8 mouse cellular contexts compared by ENCODE assay signal in the genomic region with DNA sequence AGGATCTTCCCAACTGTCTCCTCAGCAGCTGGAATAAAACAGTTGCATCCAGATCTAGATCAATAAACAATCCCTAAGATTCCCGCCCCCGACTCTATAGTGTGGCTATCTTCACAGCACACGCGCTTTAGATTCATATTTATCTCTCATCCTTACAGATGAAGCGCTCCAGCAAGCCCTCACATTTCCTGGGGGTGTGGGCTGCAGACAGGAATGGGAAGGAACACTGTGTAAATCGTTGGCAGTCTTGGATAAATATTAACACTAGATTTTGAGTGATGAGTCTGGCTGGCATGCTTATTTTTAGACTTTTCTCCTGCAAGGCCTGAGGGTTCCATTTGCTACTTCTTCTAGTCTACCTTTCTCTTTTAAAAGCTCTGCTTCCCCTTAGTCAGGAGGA. TPM values are rescaled to one million over a fixed set of nuclear protein-coding genes. Genes with fewer than 3 reads are reported as not detected.
DNase-seq lines count a peak whose midpoint lies in the region; ATAC-seq lines count a peak whose summit lies in the region.

No protein-coding gene starts in this region.

- WGBS in intestine, embryonic 14.5 days, result 6% methylated on average over 6 of the region's 6 CpGs
- 5% methylated on average over 6 of the region's 6 CpGs for WGBS in liver, embryonic 15.5 days (ENCODE audit: insufficient replicate concordance)

- H3K4me2 ChIP-seq in intestine, embryonic 14.5 days (ENCODE audit: low read length), result peak overlapping the region; percentile 52
- H3K4me2 ChIP-seq in liver, embryonic 15.5 days, result peak overlapping the region; percentile 95

- peak overlapping the region; percentile 80 for H3K4me3 ChIP-seq in intestine, embryonic 14.5 days (ENCODE audit: low read depth, low read length)
- H3K4me3 ChIP-seq in liver, embryonic 15.5 days (replicated peaks), result peak overlapping the region; percentile 88

- no peak for ATAC-seq in intestine, embryonic 14.5 days (replicated peaks; ENCODE audit: low FRiP score, low TSS enrichment, low read depth)
- ATAC-seq in liver, embryonic 15.5 days (ENCODE audit: insufficient read depth), result no peak
- no peak for ATAC-seq in megakaryocyte progenitor cell, adult 5-6 weeks (replicated peaks; ENCODE audit: poor library complexity)
- no peak for ATAC-seq in CD4-positive, CD25-positive, alpha-beta regulatory T cell, adult 4 months

- H3K36me3 ChIP-seq in intestine, embryonic 14.5 days (ENCODE audit: control insufficient read depth, insufficient read depth, low read length), result peaks cover 18% of the 10 kb centered on the region
- peaks cover 28% of the 10 kb centered on the region for H3K36me3 ChIP-seq in liver, embryonic 15.5 days (replicated peaks)

- DNase-seq in embryo, embryonic 11 days, result peak; percentile 22
- no peak for DNase-seq in embryo, embryonic 9.5 days (ENCODE audit: extremely low spot score)
- DNase-seq in c-Kit-positive CD71-positive TER-119-positive erythroid progenitor cells, embryonic 14.5 days (ENCODE audit: low spot score), result peak; percentile 45
- no peak for DNase-seq in intestine, embryonic 14.5 days (ENCODE audit: low spot score)
- DNase-seq in MN1 (ENCODE audit: low spot score), result no peak

- H3K27me3 ChIP-seq in intestine, embryonic 14.5 days (replicated peaks; ENCODE audit: control insufficient read depth, insufficient read depth, low read length), result no peaks in the 10 kb centered on the region
- H3K27me3 ChIP-seq in liver, embryonic 15.5 days, result no peaks in the 10 kb centered on the region

- peak overlapping the region; percentile 36; the same call in 1 of the 2 replicates for H3K9ac ChIP-seq in intestine, embryonic 14.5 days (ENCODE audit: low read length)
- H3K9ac ChIP-seq in liver, embryonic 15.5 days, result peak overlapping the region; percentile 89

- H3K4me1 ChIP-seq in intestine, embryonic 14.5 days (replicated peaks; ENCODE audit: control insufficient read depth, insufficient read depth, low read length), result peaks cover 18% of the 10 kb centered on the region; the same call in 1 of the 2 replicates
- H3K4me1 ChIP-seq in liver, embryonic 15.5 days (replicated peaks), result peaks cover 75% of the 10 kb centered on the region

- H3K9me3 ChIP-seq in intestine, embryonic 14.5 days (ENCODE audit: control insufficient read depth, low read length), result no peaks in the 10 kb centered on the region
- no peaks in the 10 kb centered on the region for H3K9me3 ChIP-seq in liver, embryonic 15.5 days (replicated peaks)

- 0 out of 2 replicates have a peak overlapping the region, but pooled peaks have one; percentile 43 for H3K27ac ChIP-seq in intestine, embryonic 14.5 days (ENCODE audit: low read depth)
- H3K27ac ChIP-seq in liver, embryonic 15.5 days (replicated peaks), result peak overlapping the region; percentile 86

RNA-seq across cellular contexts. Expression of a gene that starts 1.6 kb away (rescaled TPM):
- polyA plus RNA-seq in intestine, embryonic 14.5 days (2014; fragmentation: Nextera tagmentation; extraction: Ambion mirVana), result 518 and 523 TPM in 2 replicates
- 354 and 355 TPM in 2 replicates for polyA plus RNA-seq in liver, embryonic 15.5 days (2015; fragmentation: Nextera tagmentation; extraction: Ambion mirVana)
- 292 and 298 TPM in 2 replicates for total RNA-seq in megakaryocyte progenitor cell, adult 5-6 weeks (2015)
- total RNA-seq in megakaryocyte progenitor cell, adult 5-6 weeks (2017), result 334 and 393 TPM in 2 replicates
- polyA plus RNA-seq in CD4-positive, CD25-positive, alpha-beta regulatory T cell, adult 4 months (2017; shearing (Covaris generic)), result 100 to 1,000 TPM; 272 to 325 TPM

Comparison
In these comparisons a context has a peak if more than half of its experiments do, and no peak if none do; other contexts are left out.
1. DNase-seq: peak in embryo, embryonic 11 days (single experiment) and c-Kit-positive CD71-positive TER-119-positive erythroid progenitor cells, embryonic 14.5 days (single experiment); none in embryo, embryonic 9.5 days (single experiment), intestine, embryonic 14.5 days (single experiment) and MN1 (single experiment).